Mouse (Mus musculus): ENCODE data around the gene Gspt2. TPM values are rescaled to one million over a fixed set of nuclear protein-coding genes. Genes with fewer than 3 reads are reported as not detected.

Gene Gspt2
- polyA plus RNA-seq (2017; shearing (Covaris generic)), result not detected

DNA sequence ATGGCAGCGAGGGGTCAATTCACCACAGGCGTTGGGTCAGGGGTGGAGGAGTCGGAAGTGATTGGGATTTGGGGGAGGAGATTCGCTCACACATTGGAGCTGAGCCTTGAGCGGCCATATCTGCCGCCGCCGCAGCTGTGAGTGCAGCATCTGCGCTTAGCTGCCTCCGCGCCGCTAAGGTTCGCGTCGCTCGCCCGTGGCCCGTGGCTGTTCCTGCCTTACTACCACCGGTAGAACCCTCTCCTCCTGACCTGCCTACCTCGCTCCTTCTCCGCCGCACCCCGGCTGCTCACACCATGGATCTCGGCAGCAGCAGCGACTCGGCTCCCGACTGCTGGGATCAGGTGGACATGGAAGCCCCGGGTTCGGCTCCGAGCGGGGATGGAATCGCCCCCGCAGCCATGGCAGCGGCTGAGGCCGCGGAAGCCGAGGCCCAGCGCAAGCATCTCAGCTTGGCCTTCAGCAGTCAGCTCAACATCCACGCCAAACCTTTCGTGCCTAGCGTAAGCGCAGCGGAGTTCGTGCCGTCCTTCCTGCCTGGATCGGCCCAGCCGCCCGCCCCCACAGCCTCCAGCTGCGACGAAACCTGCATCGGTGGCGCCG, at the start of gene Gspt2:
Gene Gspt2, plus strand, starts transcription at position 109 of the 603 bp plus-strand sequence.

Other genes starting within 250 kb of the Gspt2 start
- gene Maged1, start 93.9 kb upstream of the Gspt2 start, polyA plus RNA-seq (2017; shearing (Covaris generic)), result 2.0 TPM
- 7.2 TPM for gene Zxdb, start 88.5 kb downstream of the Gspt2 start, polyA plus RNA-seq (2017; shearing (Covaris generic))